ENCODE assay signal across 9 mouse cellular contexts in genomic region chr10:82889447-82889973, GRCm38 (mm10). TPM values are rescaled to one million over a fixed set of nuclear protein-coding genes. Genes with fewer than 3 reads are reported as not detected.
DNase-seq lines count a peak whose midpoint lies in the region; ATAC-seq lines count a peak whose summit lies in the region.
"Had no signal": no experiment of that assay in that cellular context is flagged by ENCODE, and none has a peak within 500 bp of the region (broad histone marks: within the 10 kb centered on the region; RNA-seq: fewer than 3 reads in every experiment).

No protein-coding gene starts in this region.

- H3K4me1 ChIP-seq in embryonic facial prominence, embryonic 13.5 days, result peaks cover 33% of the 10 kb centered on the region
- H3K4me1 ChIP-seq in embryonic facial prominence, embryonic 10.5 days, result peaks cover 14% of the 10 kb centered on the region; the same call in 1 of the 2 replicates
- peaks cover 38% of the 10 kb centered on the region for H3K4me1 ChIP-seq in heart, embryonic 12.5 days (replicated peaks)
- H3K4me1 ChIP-seq in stomach, embryonic 15.5 days, result no peaks in the 10 kb centered on the region

- H3K27ac ChIP-seq in embryonic facial prominence, embryonic 13.5 days, result peak overlapping the region; percentile 39; the same call in 1 of the 2 replicates
- H3K27ac ChIP-seq in embryonic facial prominence, embryonic 10.5 days (replicated peaks), result no peak overlapping the region
- peak overlapping the region; percentile 76 for H3K27ac ChIP-seq in heart, embryonic 12.5 days (ENCODE audit: poor library complexity, severe bottlenecking)
- 0 out of 2 replicates have a peak overlapping the region, but pooled peaks have one; percentile 28 for H3K27ac ChIP-seq in stomach, embryonic 15.5 days
- H3K27ac ChIP-seq: macrophage had no signal

- H3K4me2 ChIP-seq in embryonic facial prominence, embryonic 13.5 days, result no peak overlapping the region
- no peak overlapping the region for H3K4me2 ChIP-seq in heart, embryonic 12.5 days
- H3K4me2 ChIP-seq in stomach, embryonic 15.5 days, result no peak overlapping the region

- H3K36me3 ChIP-seq in embryonic facial prominence, embryonic 13.5 days, result peaks cover 88% of the 10 kb centered on the region
- H3K36me3 ChIP-seq in embryonic facial prominence, embryonic 10.5 days (replicated peaks), result peaks cover 98% of the 10 kb centered on the region
- peaks cover 79% of the 10 kb centered on the region for H3K36me3 ChIP-seq in heart, embryonic 12.5 days
- H3K36me3 ChIP-seq in stomach, embryonic 15.5 days, result peaks cover 29% of the 10 kb centered on the region

- H3K4me3 ChIP-seq in embryonic facial prominence, embryonic 13.5 days, result no peak overlapping the region
- H3K4me3 ChIP-seq in embryonic facial prominence, embryonic 10.5 days, result no peak overlapping the region
- no peak overlapping the region for H3K4me3 ChIP-seq in heart, embryonic 12.5 days
- H3K4me3 ChIP-seq in stomach, embryonic 15.5 days (replicated peaks), result no peak overlapping the region

- no peak for DNase-seq in embryonic facial prominence, embryonic 10.5 days (ENCODE audit: low spot score)
- peak; percentile 92 for DNase-seq in adrenal gland, postnatal 14 days
- peak; percentile 77 to 86 for DNase-seq in kidney, postnatal 4 days
- DNase-seq in spleen, adult 18-20 months, result no peak
- no peak for DNase-seq in left cerebral cortex, postnatal 36 days (ENCODE audit: low spot score in 2 of 2)

- ATAC-seq in embryonic facial prominence, embryonic 13.5 days (ENCODE audit: insufficient number of reproducible peaks, insufficient read depth, low FRiP score, low TSS enrichment, low read depth), result no peak
- peak; percentile 82 for ATAC-seq in heart, embryonic 12.5 days (ENCODE audit: insufficient number of reproducible peaks, low FRiP score)
- ATAC-seq in stomach, embryonic 15.5 days (ENCODE audit: insufficient read depth, low FRiP score, low read depth), result peak; percentile 25; the same call in 1 of the 2 replicates

- 55% methylated on average over 9 of the region's 9 CpGs for WGBS in embryonic facial prominence, embryonic 13.5 days
- WGBS in embryonic facial prominence, embryonic 10.5 days, result 91% methylated on average over 9 of the region's 9 CpGs
- WGBS in heart, embryonic 12.5 days, result 46% methylated on average over 9 of the region's 9 CpGs
- 37% methylated on average over 9 of the region's 9 CpGs for WGBS in stomach, embryonic 15.5 days

- H3K27me3 ChIP-seq in embryonic facial prominence, embryonic 13.5 days, result no peaks in the 10 kb centered on the region
- no peaks in the 10 kb centered on the region for H3K27me3 ChIP-seq in embryonic facial prominence, embryonic 10.5 days (replicated peaks; ENCODE audit: low read depth, poor library complexity, severe bottlenecking)
- H3K27me3 ChIP-seq in heart, embryonic 12.5 days (replicated peaks), result no peaks in the 10 kb centered on the region
- H3K27me3 ChIP-seq in stomach, embryonic 15.5 days (replicated peaks), result no peaks in the 10 kb centered on the region

- H3K9ac ChIP-seq in embryonic facial prominence, embryonic 13.5 days, result no peak overlapping the region
- H3K9ac ChIP-seq in heart, embryonic 12.5 days, result no peak overlapping the region
- H3K9ac ChIP-seq in stomach, embryonic 15.5 days, result no peak overlapping the region

- intact Hi-C loops in left cerebral cortex, postnatal 36 days (cut with DNase I), result no loop called here

- H3K9me3 ChIP-seq in embryonic facial prominence, embryonic 13.5 days, result no peaks in the 10 kb centered on the region
- no peaks in the 10 kb centered on the region for H3K9me3 ChIP-seq in embryonic facial prominence, embryonic 10.5 days
- H3K9me3 ChIP-seq in heart, embryonic 12.5 days (replicated peaks), result no peaks in the 10 kb centered on the region
- no peaks in the 10 kb centered on the region for H3K9me3 ChIP-seq in stomach, embryonic 15.5 days

RNA-seq across cellular contexts. Expression of gene Eid3, which starts 23.1 kb away (rescaled TPM):
- polyA plus RNA-seq in embryonic facial prominence, embryonic 13.5 days (2015; fragmentation: Nextera tagmentation; extraction: Ambion mirVana), result 0.33 and 0.67 TPM in 2 replicates
- polyA plus RNA-seq in embryonic facial prominence, embryonic 10.5 days (2016; fragmentation: Nextera tagmentation; extraction: Ambion mirVana), result 0.52 and 0.57 TPM in 2 replicates
- total RNA-seq in adrenal gland, postnatal 14 days (2021), result 2.3 and 3.0 TPM in 2 replicates
- 0.31 and 0.39 TPM in 2 replicates for polyA plus RNA-seq in heart, embryonic 12.5 days (2016; fragmentation: Nextera tagmentation; extraction: Ambion mirVana)
- polyA plus RNA-seq in stomach, embryonic 15.5 days (2015; fragmentation: Nextera tagmentation; extraction: Ambion mirVana), result 0.23 and 0.65 TPM in 2 replicates
- 1 to 10 TPM; 1.5 to 3.0 TPM for total RNA-seq in left cerebral cortex, postnatal 36 days (2021)

RNA-seq across cellular contexts. Expression of gene Txnrd1, which starts 55.8 kb away (rescaled TPM):
- polyA plus RNA-seq in embryonic facial prominence, embryonic 13.5 days (2015; fragmentation: Nextera tagmentation; extraction: Ambion mirVana), result 99.4 and 99.8 TPM in 2 replicates
- polyA plus RNA-seq in embryonic facial prominence, embryonic 10.5 days (2016; fragmentation: Nextera tagmentation; extraction: Ambion mirVana), result 169 and 177 TPM in 2 replicates
- total RNA-seq in adrenal gland, postnatal 14 days (2021), result 106 and 115 TPM in 2 replicates
- 90.9 and 92.6 TPM in 2 replicates for polyA plus RNA-seq in heart, embryonic 12.5 days (2016; fragmentation: Nextera tagmentation; extraction: Ambion mirVana)
- polyA plus RNA-seq in stomach, embryonic 15.5 days (2015; fragmentation: Nextera tagmentation; extraction: Ambion mirVana), result 82.5 and 102 TPM in 2 replicates
- total RNA-seq in left cerebral cortex, postnatal 36 days (2021), result 10 to 100 TPM; 43.0 to 50.9 TPM

Comparison
In these comparisons a context has a peak if more than half of its experiments do, and no peak if none do; other contexts are left out.
1. DNase-seq: peak in adrenal gland, postnatal 14 days (single experiment) and kidney, postnatal 4 days (2 of 2); none in embryonic facial prominence, embryonic 10.5 days (single experiment), spleen, adult 18-20 months (0 of 2) and left cerebral cortex, postnatal 36 days (0 of 2).